Mouse (Mus musculus): ENCODE measurements at regions not wholly inside any gene's neighbourhood (a gene's known extent, or its start where the extent isn't known, plus 50 kb on each side); places are given as distances from the start of the nearest gene placed in this dataset.

DNA sequence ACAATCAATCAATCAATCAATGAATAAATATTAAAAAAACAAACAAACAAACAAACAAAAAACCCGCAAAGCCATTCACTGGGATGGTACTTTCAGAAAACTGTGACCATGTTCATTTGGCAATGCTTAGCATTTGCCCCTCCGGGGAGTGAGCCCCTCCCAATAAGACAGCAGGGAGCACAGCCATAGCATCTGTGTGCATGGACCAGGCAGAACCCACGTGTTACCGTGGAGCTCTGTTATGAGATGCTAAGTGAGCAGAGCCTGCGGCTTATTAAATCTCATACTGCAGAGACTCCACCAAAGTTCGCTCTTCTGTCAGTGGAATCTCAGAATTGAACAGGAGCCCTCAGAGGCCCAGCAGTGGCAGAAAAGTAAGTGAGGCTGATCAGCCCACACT is 438.7 kb upstream of the Atp11b start:
- DNase-seq (ENCODE audit: low read depth, low spot score), result no peak

DNA sequence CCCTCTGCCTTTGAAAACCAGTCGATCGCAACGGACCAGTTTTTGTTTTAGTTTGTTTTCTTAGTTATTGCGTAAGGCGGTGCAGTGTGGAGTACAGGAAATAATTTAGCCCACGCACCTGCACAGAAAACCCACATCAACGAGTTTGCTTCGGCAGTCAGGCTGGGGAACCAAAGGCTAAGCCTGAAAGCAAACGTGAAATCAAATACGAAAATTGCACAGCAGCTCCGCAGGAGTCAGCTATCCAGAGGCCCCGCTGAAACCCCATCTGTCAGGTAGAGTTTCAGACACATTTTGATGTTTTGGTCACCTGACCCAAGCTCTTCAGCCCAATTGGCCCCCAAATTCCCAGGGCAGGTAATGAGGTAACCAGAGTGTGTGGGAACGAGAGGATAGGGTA is 435.6 kb upstream of the Atp11b start:
- no peak for DNase-seq (ENCODE audit: low read depth, low spot score)

DNA sequence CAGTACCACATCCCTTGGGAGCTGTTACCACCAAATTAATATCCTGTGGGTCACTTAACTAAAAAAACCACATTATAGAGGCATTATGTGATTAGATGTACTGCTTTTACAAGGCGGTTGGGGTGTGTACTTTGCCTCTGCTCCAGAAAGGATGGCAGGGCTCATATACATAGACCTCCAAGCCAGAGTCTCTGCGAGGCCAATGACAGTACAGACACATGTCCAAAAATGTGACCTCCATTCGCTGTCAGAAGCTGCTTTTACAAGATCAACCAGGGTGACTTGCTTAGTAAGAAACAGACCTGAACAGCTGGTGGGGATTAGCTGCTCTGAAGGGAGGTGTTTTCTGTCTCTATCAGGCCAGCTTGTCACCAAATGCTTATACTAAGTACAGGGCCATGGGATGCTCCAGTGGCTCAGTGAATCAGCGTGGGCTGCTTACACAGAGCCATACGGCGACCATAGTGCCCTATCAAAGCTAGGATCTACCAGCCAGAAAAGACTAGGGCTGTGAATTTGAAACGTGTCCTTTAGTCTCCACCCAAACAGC is 433.0 kb upstream of the Atp11b start:
- no peak for DNase-seq (ENCODE audit: low read depth, low spot score)

DNA sequence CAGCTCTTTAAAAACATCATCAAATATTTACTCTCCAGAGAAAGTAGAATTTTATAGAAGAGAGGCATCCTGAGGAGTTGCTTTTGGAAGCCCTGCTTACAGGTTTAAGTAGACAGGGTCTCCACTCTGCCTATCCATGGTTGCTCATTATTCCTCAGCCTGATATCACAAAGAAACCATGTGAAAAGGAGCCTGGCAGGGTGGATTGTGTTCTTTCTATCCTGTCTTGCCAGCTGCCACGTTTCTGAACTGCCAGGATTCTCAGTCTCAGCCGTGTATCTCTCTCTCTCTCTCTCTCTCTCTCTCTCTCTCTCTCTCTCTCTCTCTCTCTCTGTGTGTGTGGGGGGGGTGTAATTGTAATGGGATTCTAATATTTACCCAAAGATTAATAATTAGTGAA is 431.9 kb upstream of the Atp11b start:
- DNase-seq (ENCODE audit: low read depth, low spot score), result no peak

DNA sequence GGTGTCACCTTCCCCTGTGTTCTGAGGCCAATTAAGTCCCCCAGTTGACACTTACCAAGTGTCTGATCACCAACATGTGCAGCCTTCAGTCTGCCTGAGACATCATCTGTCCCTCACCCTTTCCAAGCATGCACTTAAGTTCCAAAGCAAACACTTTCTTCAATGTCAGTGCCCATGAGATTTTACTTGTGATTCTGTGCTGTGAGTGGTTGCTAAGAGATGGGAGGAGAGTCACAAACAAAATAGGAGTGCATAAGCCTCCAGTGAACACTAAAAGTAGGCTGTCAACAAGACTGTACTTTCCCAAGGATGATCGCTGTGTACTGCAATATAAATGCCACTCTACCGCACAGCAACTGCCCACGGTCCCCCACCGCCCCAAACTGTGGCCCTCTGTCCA is 431.0 kb upstream of the Atp11b start:
- no peak for DNase-seq (ENCODE audit: low read depth, low spot score)

DNA sequence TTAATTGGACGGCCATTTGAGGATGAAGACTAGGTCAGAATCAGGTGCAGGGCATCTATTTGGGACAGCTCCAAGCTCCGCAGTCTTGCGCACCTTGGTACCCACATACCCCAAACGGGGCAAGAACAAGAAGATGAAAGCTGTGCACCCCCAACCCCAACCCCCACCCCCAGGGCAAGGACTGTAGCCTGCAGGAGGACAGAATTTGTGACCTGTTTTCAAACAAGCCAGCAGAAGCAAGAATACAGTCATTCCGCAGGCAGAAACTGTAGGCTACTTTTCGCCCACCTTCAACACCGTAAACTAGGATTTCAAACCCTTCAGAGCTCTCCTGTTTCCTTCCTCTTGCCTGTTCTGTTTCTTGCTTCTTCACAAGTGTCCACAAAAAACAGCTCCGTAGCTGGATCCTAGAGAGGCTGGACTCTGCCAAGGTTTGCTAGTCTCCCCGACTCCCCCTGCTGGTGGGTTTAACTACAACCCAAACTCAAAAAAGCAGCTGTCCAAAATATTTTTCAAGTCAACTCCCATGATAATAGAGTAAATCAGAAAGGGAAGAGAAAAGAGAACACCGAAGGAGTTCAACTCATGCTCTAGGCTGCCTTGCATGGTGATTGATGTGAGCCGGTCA is 430.3 kb upstream of the Atp11b start:
- DNase-seq (ENCODE audit: low read depth, low spot score), result no peak

DNA sequence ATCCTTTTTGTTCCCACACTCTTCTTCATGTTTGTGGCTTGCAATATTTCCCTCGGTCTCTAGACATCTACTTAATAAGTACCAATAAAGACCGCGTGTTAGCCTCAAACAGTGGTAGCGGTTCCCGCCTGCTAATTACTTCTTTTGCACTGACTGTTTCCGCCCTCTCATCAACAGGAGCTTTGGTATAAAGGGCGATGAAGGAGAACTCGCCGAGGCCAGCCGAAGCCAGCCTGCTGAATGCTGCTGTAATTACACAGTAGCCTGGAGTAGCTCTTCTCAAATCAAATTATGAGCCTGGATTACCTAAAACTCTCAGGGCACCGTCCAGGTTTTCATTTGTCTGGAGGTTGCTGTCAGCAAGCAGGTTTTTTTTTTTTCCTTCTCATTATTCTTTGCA is 429.7 kb upstream of the Atp11b start:
- DNase-seq (ENCODE audit: low read depth, low spot score), result no peak

DNA sequence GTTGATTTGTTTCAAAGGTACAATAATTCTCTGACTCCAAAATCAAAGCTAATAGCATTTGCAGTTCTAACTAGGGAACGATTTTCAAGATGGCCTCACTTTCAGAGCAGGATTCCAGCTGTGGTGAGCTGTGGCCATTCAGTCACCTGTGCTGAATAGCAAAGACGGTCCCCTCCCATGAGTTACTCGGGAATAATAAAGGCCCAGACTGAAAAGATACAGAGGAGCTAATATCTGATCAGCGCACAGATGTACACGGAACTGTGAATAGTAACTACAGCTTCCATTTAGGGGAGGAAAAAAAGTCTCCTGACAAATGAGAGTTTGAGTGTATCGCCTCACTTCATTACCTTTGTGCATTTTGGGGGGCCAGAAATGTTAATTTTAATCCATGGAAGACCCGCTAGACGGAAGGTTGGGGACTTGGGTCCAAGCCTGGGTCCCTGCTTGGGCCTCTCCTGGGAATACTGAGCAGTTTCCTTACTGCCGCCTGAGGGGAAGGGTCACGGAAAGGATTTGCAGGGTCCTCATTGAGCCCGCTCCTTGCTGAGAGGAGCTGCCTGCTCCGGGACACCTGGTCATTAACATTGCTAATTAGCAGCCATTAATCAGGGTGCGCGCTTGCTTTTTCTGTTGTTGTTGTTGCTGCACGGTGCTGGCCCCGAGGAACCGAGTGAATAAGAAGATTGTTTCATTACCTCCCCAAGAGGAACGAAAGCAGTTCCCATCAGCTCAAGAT is 421.2 kb upstream of the Atp11b start:
- no peak for DNase-seq (ENCODE audit: low read depth, low spot score)

DNA sequence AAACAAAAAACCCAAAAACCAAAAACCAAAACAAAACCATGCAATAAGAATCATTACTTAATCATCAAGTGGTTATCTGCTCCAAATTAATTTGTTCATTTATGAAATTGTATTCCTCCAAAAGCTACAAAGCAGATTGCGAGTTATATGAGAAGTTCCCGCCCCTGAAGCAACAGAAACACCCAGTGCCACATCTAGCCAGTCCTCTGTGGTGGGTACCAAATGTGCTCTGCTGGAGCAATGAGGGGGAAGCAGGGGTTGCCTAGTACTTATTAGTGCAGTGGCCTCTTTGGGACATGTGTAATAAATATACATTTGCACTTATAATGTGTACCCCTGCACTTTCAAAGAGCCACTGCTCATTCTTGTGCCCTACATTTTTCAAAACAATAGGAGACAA is 419.9 kb upstream of the Atp11b start:
- DNase-seq (ENCODE audit: low read depth, low spot score), result no peak

DNA sequence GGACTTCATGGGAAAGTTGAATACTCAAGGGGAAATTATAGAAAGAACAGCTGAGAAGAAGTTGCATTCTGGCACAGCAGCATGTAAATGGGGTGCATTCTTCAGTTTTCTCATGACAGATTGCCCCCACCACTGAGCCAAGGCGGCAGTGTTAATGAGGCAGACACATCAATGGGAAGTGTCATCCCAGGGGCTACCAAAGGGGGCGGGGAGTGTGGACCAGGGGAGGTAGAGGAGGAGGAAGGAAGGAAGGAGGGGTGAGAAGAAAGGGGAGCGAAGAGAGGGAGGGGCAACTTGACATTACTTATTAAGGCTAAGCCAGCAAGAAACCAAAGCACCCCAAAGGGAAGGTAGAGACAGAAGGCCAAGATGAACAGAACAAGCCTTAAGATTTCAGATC is 419.4 kb upstream of the Atp11b start:
- no peak for DNase-seq (ENCODE audit: low read depth, low spot score)

DNA sequence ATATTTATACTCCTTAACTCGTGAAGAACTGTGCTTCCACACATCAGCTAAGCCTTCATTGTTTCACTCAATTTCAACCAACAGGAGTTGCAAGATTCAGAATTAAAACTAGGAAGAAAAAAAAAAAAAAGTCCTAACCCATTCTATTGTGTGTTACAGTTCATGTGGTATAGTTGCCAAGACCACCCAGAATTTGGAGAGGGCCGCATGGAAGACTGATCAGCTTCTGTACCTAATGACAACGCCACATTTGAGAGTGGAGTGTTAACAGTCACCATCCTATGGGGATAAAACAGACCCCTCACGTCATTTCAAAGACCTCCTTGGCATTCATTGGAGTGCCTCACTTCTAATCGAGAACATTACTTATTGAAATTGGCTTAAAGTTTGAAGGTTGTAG is 418.1 kb upstream of the Atp11b start:
- DNase-seq (ENCODE audit: low read depth, low spot score), result no peak

DNA sequence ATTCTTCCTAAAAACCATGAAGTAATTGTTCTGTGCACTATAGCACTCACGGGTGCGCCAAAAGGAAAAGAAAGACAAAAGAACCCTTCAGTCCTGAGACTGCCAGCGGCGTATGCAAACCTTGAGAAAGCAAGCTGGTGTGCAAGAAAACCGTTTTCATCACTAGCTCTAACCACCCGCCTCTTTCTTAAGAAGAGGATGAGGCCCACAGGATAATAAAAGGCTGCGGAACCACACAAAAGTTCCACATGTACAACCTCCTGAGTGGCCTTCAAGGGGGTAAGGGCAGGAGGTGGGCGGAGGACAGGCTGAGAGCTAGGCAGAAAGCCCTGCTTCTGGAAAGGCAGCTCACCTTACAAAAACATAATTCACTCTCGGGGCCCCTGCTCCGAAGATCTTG is 413.4 kb upstream of the Atp11b start:
- no peak for DNase-seq (ENCODE audit: low read depth, low spot score)

DNA sequence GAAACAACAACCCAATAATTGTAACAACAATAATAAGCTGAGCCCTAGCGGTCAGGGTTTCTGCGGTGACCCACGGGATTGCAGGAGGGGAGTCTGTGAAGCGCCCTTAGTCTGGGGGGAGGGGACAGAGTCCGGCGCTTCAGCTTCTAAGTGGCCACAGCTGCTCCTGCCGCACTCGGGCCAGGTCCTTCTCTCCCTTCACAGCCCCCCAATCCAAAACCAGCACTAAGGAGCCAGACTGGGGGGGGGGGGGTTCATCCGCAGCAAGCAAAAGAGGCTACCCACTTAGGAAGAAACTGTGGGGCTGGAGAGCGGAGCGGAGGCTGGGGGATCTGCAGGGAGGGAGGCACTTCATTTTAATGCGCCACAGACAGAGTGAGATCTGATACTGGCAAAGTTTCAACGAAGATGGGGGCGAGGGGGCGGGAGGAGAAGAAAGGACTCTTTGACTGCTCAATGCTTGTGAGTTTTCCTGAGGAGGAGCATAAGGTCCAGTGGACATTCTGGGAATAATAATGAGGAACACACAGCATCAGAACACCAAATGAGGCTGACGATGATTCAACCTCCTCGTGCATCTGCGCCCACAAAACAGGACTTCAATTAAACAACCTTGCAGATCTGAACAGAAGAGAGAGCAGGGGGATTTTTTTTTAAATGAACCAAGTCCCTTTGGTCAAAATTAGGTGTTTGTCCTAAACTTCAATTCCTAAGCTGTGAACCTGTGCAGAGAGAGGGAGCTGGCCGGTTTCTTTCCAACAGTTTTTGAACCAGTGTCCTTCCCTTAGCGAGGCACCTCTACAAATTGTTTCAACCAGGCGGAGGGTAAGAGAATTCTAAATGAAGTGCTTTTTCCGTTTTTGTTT is 412.7 kb upstream of the Atp11b start:
- peak; percentile 74 for DNase-seq (ENCODE audit: low read depth, low spot score)

DNA sequence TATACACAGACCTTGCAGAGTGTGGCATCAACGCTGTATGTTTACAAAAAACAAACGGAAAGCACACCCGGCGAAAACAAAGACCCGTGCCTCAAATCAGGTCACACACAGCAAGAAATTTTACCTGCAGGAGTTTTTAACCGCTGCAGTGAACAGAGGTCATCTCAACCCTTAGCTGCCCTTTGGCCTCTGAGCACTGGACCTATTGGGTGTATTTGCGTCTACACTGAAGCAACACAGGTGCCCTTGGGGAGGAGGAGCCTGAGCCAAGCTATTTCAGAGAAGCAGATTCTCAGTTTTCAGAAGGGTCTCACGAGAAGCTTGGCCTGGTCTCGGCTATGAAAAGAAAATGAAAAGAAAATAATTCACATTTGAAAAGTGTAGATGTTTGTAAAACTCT is 412.1 kb upstream of the Atp11b start:
- DNase-seq (ENCODE audit: low read depth, low spot score), result no peak

DNA sequence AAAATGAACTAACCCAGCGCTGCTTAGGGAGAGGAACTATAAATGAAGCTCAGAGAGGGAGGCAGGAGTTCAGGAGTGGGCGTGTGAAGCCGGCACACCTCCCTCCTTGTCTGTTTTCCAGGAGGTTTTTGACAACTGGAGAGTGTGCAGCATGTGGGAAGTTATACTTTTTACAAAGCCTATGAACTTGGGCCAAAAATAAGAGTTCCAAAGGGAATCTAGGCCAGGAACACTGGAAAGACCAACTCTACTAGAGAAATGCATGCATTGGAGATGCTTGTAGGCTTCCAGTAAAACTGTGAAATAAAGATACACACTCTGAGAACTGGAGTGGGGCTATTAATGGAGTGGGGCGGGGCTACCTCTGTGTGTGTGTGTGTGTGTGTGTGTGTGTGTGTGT is 411.3 kb upstream of the Atp11b start:
- DNase-seq (ENCODE audit: low read depth, low spot score), result no peak

DNA sequence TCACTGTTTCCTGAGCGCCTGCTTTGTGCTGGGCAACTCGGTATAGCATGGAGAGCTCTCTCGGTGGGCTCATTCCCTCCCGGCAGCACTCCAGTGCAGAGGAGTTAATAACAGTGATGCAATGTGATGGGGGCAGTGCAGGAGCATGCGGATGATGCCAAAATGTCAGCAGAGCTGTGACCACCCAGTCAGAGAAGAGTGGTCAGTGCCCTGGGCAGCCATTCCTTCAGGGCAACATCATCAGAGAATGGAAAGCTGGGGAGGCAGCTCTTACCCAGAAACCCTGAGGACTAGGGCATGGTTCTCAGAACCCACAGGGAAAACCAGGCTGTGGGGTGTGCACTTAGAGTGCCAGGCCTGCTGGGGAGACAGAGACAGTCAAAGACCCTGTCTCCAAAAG is 410.0 kb upstream of the Atp11b start:
- DNase-seq (ENCODE audit: low read depth, low spot score), result no peak

DNA sequence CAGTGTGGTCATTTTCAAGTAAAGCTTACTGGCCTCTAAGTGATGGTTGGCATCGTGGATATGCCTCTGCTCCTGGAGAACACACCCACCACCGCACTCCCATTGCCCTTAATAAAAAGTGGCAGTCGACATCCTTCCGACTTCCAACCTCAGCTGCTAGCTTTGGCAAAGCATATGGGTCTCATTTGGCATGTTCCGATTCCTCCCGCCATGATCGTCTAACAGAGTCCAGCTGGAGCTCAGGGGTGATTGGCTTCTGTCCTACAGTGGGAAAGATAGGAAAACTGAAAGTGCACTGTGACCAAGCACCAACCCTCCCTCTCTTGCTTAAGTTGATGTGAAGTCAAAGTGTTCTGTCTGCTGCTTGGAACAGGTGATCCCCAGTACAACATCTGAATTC is 404.8 kb upstream of the Atp11b start:
- no peak for DNase-seq (ENCODE audit: low read depth, low spot score)

DNA sequence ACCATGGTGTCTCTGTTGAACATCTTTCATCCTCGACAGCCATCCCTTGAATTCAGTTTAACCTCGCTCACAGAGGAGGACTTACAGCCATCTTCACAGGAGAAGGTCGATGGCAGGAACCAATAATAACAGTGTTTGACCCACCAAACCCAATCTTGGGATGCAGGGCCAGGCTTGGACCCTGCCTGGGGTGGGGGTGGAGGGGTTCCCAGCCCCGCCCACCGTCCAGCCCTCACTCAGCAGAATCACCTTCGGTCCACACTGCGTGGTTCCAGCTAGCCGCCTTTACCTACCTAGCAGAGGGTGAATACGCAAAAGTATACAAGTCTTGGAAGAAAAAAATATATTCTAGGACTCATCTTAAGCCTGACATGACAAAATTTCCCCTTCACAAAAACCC is 400.5 kb upstream of the Atp11b start:
- no peak for DNase-seq (ENCODE audit: low read depth, low spot score)

DNA sequence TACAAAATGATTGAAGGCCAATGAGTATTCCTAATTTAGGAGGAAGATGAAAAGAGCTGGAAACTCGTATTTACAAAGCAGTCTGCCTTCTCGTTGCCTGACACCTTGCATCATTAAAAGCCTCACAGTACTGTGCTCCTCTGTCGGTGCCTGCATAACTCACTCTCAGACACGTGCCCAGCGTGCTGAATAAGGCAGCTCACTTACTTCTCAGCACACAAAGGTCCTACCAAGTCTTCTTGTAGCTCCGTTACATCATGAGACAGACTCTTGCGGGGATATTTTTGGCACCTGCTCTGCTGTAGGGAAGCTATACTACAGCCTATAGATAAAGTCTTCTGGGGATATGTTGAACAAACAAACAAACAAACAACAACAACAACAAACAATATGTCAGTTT is 400.0 kb upstream of the Atp11b start:
- DNase-seq (ENCODE audit: low read depth, low spot score), result no peak

DNA sequence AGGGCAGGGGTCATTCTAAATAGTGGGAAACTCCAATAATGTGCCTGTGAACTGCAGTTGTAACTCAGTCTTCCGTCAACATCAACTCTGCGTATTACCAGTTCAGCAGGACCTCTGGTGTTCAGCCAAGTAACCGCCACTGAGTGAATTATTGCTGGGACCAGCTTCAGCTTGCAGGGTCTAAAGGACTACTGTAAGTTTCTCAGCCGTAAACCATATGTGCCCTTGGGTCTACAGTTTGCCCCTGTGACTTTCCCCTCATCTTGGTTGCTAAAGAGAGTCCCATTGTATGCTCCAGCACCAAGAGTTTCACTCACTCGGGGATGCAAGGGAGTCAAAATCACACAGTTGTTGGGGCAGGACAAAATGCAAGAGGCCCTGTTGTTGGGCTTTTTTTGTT is 399.6 kb upstream of the Atp11b start:
- no peak for DNase-seq (ENCODE audit: low read depth, low spot score)

DNA sequence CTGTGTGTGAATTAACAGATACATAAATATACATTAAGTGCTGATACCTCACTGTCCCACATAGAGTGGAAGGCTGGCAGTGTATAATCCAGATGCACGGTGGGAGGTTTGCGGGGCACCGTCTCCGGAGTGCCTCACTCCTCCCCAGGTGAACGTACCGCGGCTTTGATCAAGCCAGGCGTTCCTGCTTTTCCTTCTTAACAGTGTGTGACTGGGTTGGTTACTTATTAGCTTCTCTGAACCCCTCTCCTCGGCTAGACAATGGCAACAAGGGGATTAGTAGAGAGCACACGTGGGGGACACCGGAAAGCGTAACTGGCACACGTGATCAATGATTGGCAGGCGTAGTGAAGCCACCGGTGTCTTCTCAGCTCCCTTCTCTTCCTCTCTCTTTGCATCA is 396.8 kb upstream of the Atp11b start:
- no peak for DNase-seq (ENCODE audit: low read depth, low spot score)

DNA sequence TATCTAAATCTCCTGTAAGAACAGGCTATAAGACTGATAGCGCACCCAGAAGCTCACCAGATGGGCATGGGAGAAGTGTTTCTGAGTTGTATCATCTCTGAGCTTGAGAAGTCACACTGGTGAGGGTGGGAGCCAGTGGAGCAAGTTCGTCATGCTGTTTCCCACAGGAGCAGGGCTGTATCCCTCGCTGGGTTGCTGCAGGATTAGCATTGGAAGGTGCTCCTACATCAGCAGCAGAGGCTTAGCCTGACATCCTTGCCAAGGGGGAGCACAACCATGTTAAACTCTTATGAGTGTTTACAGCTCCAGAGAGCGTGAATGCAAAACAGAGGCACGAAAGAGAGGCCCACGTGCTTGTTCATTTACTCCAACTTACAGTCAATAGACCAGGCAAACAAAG is 395.4 kb upstream of the Atp11b start:
- DNase-seq (ENCODE audit: low read depth, low spot score), result no peak

DNA sequence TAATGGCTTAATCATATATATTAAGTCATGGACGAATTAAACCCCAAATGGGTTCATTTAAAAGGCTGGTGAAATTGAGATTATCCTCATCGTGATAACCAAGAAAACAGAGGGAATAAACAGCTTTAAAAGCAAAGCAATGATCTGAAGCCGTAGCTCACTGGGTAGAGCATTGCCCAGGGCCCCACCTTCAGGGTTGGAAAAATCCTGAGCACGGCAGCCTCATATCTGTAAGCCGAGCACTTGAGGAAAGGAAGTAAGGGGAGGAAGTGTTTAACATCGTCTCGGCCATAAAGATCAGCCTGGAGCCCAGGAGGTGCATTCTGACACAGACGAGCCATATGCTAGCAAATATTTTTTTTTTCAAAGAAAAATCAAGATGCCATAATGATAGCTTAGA is 394.6 kb upstream of the Atp11b start:
- no peak for DNase-seq (ENCODE audit: low read depth, low spot score)

Measured in brain, embryonic 18.5 days (tissue).